In genomic region chr15:99653291-99653690, GRCm38 (mm10) we compare ENCODE assay signal across 9 mouse cellular contexts. TPM values are rescaled to one million over a fixed set of nuclear protein-coding genes. Genes with fewer than 3 reads are reported as not detected.
DNase-seq lines count a peak whose midpoint lies in the region; ATAC-seq lines count a peak whose summit lies in the region.
"Had no signal": no experiment of that assay in that cellular context is flagged by ENCODE, and none has a peak within 500 bp of the region (broad histone marks: within the 10 kb centered on the region; RNA-seq: fewer than 3 reads in every experiment).

No protein-coding gene starts in this region.

- H3K36me3 ChIP-seq in lung, embryonic 15.5 days: no peaks in the 10 kb centered on the region
- H3K36me3 ChIP-seq in embryonic facial prominence, embryonic 14.5 days (ENCODE audit: control insufficient read depth, insufficient read depth, low read length): no peaks in the 10 kb centered on the region
- no peaks in the 10 kb centered on the region for H3K36me3 ChIP-seq in limb, embryonic 10.5 days
- no peaks in the 10 kb centered on the region for H3K36me3 ChIP-seq in splenic B cell, adult 2 months (ENCODE audit: control insufficient read depth, insufficient read depth, low read length, poor library complexity, severe bottlenecking)

- peak overlapping the region; percentile 13; the same call in 1 of the 2 replicates for H3K4me3 ChIP-seq in lung, embryonic 15.5 days
- peak overlapping the region; percentile 20 for H3K4me3 ChIP-seq in embryonic facial prominence, embryonic 14.5 days (ENCODE audit: low read depth, low read length)
- H3K4me3 ChIP-seq in limb, embryonic 10.5 days: peak overlapping the region; percentile 34

- H3K9me3 ChIP-seq in lung, embryonic 15.5 days: no peaks in the 10 kb centered on the region
- no peaks in the 10 kb centered on the region for H3K9me3 ChIP-seq in embryonic facial prominence, embryonic 14.5 days (ENCODE audit: control insufficient read depth, low read length)
- H3K9me3 ChIP-seq in limb, embryonic 10.5 days (replicated peaks): no peaks in the 10 kb centered on the region

- 11% methylated on average over 8 of the region's 8 CpGs for WGBS in lung, embryonic 15.5 days
- WGBS in embryonic facial prominence, embryonic 14.5 days: 11% methylated on average over 8 of the region's 8 CpGs
- 6% methylated on average over 8 of the region's 8 CpGs for WGBS in limb, embryonic 10.5 days

- peak overlapping the region; percentile 53 for H3K4me2 ChIP-seq in lung, embryonic 15.5 days
- peak overlapping the region; percentile 41 for H3K4me2 ChIP-seq in embryonic facial prominence, embryonic 14.5 days (ENCODE audit: low read depth, low read length)

- peaks cover 35% of the 10 kb centered on the region for H3K27me3 ChIP-seq in lung, embryonic 15.5 days
- H3K27me3 ChIP-seq in embryonic facial prominence, embryonic 14.5 days (replicated peaks; ENCODE audit: control insufficient read depth, insufficient read depth, low read length): peaks cover 40% of the 10 kb centered on the region
- H3K27me3 ChIP-seq in limb, embryonic 10.5 days (ENCODE audit: low read depth, poor library complexity, severe bottlenecking): peaks cover 55% of the 10 kb centered on the region
- no peaks in the 10 kb centered on the region for H3K27me3 ChIP-seq in splenic B cell, adult 2 months (ENCODE audit: control insufficient read depth, insufficient read depth, low read length, poor library complexity, severe bottlenecking)

- no peak overlapping the region for H3K9ac ChIP-seq in lung, embryonic 15.5 days
- H3K9ac ChIP-seq in embryonic facial prominence, embryonic 14.5 days (ENCODE audit: low read depth, low read length): 0 out of 2 replicates have a peak overlapping the region, but pooled peaks have one; percentile 40

- H3K4me1 ChIP-seq in lung, embryonic 15.5 days: peaks cover 32% of the 10 kb centered on the region
- peaks cover 24% of the 10 kb centered on the region for H3K4me1 ChIP-seq in embryonic facial prominence, embryonic 14.5 days (ENCODE audit: control insufficient read depth, insufficient read depth, low read length)
- H3K4me1 ChIP-seq in limb, embryonic 10.5 days: peaks cover 44% of the 10 kb centered on the region

- ATAC-seq in lung, embryonic 15.5 days (ENCODE audit: borderline replicate concordance, extremely low read depth, low FRiP score, low TSS enrichment): no peak
- ATAC-seq in embryonic facial prominence, embryonic 14.5 days (ENCODE audit: low read depth): no peak
- no peak for ATAC-seq in monocyte, adult 5-6 weeks (replicated peaks; ENCODE audit: insufficient number of reproducible peaks, low FRiP score, low TSS enrichment, poor library complexity, severe bottlenecking)

- DNase-seq in lung, postnatal 14 days: no peak
- DNase-seq in embryonic facial prominence, embryonic 14.5 days (ENCODE audit: low spot score): no peak
- no peak for DNase-seq in limb, embryonic 10.5 days (ENCODE audit: low spot score)
- DNase-seq in splenic B cell, adult 2 months (ENCODE audit: low read depth, low spot score): peak; percentile 47
- no peak for DNase-seq in spleen, postnatal 10 days (ENCODE audit: low spot score in 2 of 2)
- no peak for DNase-seq in thymus, postnatal 10 days (ENCODE audit: low spot score in 2 of 2)

- H3K27ac ChIP-seq in lung, embryonic 15.5 days: no peak overlapping the region
- no peak overlapping the region for H3K27ac ChIP-seq in embryonic facial prominence, embryonic 14.5 days (replicated peaks; ENCODE audit: low read depth, low read length)
- no peak overlapping the region for H3K27ac ChIP-seq in limb, embryonic 10.5 days

RNA-seq across cellular contexts. Expression of gene Racgap1, which starts 1.8 kb away (rescaled TPM):
- polyA plus RNA-seq in lung, embryonic 15.5 days (2015; fragmentation: Nextera tagmentation; extraction: Ambion mirVana): 174 and 186 TPM in 2 replicates
- polyA plus RNA-seq in embryonic facial prominence, embryonic 14.5 days (2014; fragmentation: Nextera tagmentation; extraction: Ambion mirVana): 75.7 and 89.8 TPM in 2 replicates
- 128 and 138 TPM in 2 replicates for polyA plus RNA-seq in limb, embryonic 10.5 days (2016; fragmentation: Nextera tagmentation; extraction: Ambion mirVana)
- total RNA-seq in monocyte, adult 5-6 weeks (2017): 16.4 to 36.9 TPM (median 17.8 TPM) in 3 replicates

RNA-seq across cellular contexts. Expression of gene Asic1, which starts 16.9 kb away (rescaled TPM):
- polyA plus RNA-seq in lung, embryonic 15.5 days (2015; fragmentation: Nextera tagmentation; extraction: Ambion mirVana): 1.4 and 1.8 TPM in 2 replicates
- 4.1 and 4.6 TPM in 2 replicates for polyA plus RNA-seq in embryonic facial prominence, embryonic 14.5 days (2014; fragmentation: Nextera tagmentation; extraction: Ambion mirVana)
- polyA plus RNA-seq in limb, embryonic 10.5 days (2016; fragmentation: Nextera tagmentation; extraction: Ambion mirVana): 1.1 TPM in 2 replicates
- not detected in 3 replicates for total RNA-seq in monocyte, adult 5-6 weeks (2017)

RNA-seq across cellular contexts. Expression of gene Smarcd1, which starts 48.6 kb away (rescaled TPM):
- polyA plus RNA-seq in lung, embryonic 15.5 days (2015; fragmentation: Nextera tagmentation; extraction: Ambion mirVana): 41.1 and 50.7 TPM in 2 replicates
- polyA plus RNA-seq in embryonic facial prominence, embryonic 14.5 days (2014; fragmentation: Nextera tagmentation; extraction: Ambion mirVana): 27.9 and 35.6 TPM in 2 replicates
- polyA plus RNA-seq in limb, embryonic 10.5 days (2016; fragmentation: Nextera tagmentation; extraction: Ambion mirVana): 84.0 and 85.8 TPM in 2 replicates
- total RNA-seq in monocyte, adult 5-6 weeks (2017): 24.4 to 29.5 TPM (median 24.5 TPM) in 3 replicates

RNA-seq across cellular contexts. Expression of gene Gm17349, which starts 52.0 kb away (rescaled TPM):
- not detected in 2 replicates for polyA plus RNA-seq in lung, embryonic 15.5 days (2015; fragmentation: Nextera tagmentation; extraction: Ambion mirVana)
- polyA plus RNA-seq in embryonic facial prominence, embryonic 14.5 days (2014; fragmentation: Nextera tagmentation; extraction: Ambion mirVana): not detected in 2 replicates
- polyA plus RNA-seq in limb, embryonic 10.5 days (2016; fragmentation: Nextera tagmentation; extraction: Ambion mirVana): not detected in 2 replicates
- 11.3 TPM in 1 of 3 replicates, not detected in the others for total RNA-seq in monocyte, adult 5-6 weeks (2017)

RNA-seq across cellular contexts. Expression of gene Aqp6, which starts 52.1 kb away (rescaled TPM):
- not detected in 2 replicates for polyA plus RNA-seq in lung, embryonic 15.5 days (2015; fragmentation: Nextera tagmentation; extraction: Ambion mirVana)
- not detected in 2 replicates for polyA plus RNA-seq in embryonic facial prominence, embryonic 14.5 days (2014; fragmentation: Nextera tagmentation; extraction: Ambion mirVana)
- not detected in 2 replicates for polyA plus RNA-seq in limb, embryonic 10.5 days (2016; fragmentation: Nextera tagmentation; extraction: Ambion mirVana)
- total RNA-seq in monocyte, adult 5-6 weeks (2017): not detected in 3 replicates
- polyA plus RNA-seq: spleen, adult 2 months had no signal
